Mouse (Mus musculus): Measurements from ENCODE around the gene Nmb.

The Nmb gene

GRCm38 (mm10) chr7:80862475-80862874 lies 42.4 kb downstream of the Nmb start:
- in situ Hi-C loops (cut with MboI, MseI) = no loop called here

- in situ Hi-C loops (cut with MboI, MseI) = no loop called here
Measured at GRCm38 (mm10) chr7:80860729-80861274, 44.1 kb downstream of the Nmb start, which contains the start of gene Zscan2. TSS of gene Zscan2 (plus strand) at chr7:80860920.

DNA sequence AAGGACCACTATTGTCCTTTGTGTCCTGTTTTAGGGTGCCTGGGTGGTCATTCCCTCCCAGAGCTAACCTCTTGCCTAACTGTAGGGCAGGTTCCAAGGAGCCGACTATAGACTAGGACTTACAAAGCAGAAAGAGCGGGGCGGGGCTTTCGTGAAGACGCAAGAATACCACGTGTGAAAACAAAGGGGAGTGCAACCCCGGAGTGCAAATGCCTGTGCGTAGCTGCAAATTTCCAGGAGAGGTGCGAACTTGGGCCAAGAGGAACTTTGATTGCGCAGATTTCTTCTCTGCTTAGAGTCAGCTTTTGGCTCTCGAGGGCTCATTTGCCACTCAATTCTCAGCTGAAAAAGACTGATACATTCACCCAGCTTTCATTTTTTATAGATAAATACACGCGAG lies 44.6 kb downstream of the Nmb start:
- in situ Hi-C loops (cut with MboI, MseI) = no loop called here

- in situ Hi-C loops (cut with MboI, MseI) = no loop called here
Measured at GRCm38 (mm10) chr7:80857181-80857580, 47.7 kb downstream of the Nmb start.

GRCm38 (mm10) chr7:80855316-80855715 lies 49.6 kb downstream of the Nmb start:
- in situ Hi-C loops (cut with MboI, MseI) = no loop called here

DNA sequence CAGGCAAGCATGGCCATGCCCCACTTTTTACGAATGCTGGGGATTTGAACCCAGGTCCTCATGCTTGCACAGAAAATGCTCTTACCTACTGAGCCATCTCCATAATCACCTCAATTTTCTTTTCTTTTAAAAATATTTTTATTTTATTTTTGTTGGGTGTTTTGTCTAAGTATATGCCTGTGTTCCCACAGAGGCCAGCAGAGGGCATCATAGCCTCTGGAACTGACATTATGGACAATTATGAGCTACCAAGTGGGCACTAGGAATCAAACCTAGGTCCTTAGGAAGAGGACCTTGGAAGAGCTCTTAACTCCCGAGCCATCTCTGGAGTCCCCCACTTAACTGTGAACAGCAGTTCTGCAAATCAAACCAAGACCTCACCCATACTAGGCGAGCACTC lies 51.7 kb downstream of the Nmb start:
- in situ Hi-C loops (cut with MboI, MseI) = loop anchor here (5.0 kb wide), 1 partner anchor 116 kb away; no protein-coding TSS in a partner anchor

Data from regulatory T cell (primary cell).